Comparison of ENCODE assay signal across 8 mouse cellular contexts in the genomic region with DNA sequence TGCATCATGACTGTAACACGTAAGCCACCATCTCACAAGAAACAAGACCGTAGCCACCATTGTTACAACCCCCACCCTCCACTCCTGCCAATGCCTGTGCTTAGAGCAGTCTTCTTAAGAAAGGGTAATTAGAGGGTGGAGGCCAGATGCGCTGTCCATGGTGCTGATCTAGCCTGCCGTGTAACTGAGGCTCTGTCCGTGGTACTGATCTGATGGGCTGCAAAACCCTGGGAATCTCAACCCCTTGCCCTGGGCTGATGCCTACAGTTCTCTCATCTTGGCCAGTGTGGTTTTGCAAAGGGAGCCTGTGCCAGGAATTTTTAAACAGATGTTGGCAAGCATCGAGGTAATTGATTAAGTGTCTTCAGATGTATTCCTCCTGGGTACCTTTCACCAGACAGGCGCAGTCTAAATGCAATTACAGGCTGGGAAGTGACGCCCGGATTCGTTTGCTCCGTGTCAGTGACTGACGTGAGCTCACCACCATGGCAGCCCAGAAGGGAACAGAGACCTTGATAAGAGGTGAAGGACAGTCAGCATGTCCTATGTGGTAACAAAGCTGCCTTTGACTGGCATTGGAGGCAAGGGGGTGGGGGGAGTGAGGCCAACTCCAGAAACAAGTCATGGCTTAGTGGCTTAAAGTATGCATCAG.
DNase-seq lines count a peak whose midpoint lies in the region; ATAC-seq and TF ChIP-seq lines count a peak whose summit lies in the region.
"Had no signal": no experiment of that assay in that cellular context is flagged by ENCODE, and none has a peak within 500 bp of the region (broad histone marks: within the 10 kb centered on the region; RNA-seq: fewer than 3 reads in every experiment).

No protein-coding gene starts in this region.

- intact Hi-C loops in left cerebral cortex, postnatal 36 days (cut with DNase I), result no loop called here

- DNase-seq in 3134 (ENCODE audit: extremely low read depth, insufficient read length, low spot score) (peak; percentile 24), ES-E14 (ENCODE audit: low read depth, low spot score) (peak; percentile 86)
- peak; percentile 81 for DNase-seq in embryo, embryonic 11.5 days (ENCODE audit: low read depth, low spot score)
- DNase-seq in lung, embryonic 14.5 days, result peak; percentile 96
- peak; percentile 87 for DNase-seq in ovary, postnatal 14 days (ENCODE audit: low spot score)
- DNase-seq in left cerebral cortex, postnatal 36 days (ENCODE audit: low spot score in 2 of 2), result no peak

- WGBS in hindbrain, embryonic 15.5 days, result 16% methylated on average over 12 of the region's 12 CpGs
- 44% methylated on average over 12 of the region's 12 CpGs for WGBS in lung, embryonic 14.5 days

- no peak overlapping the region for H3K9ac ChIP-seq in ES-E14 (ENCODE audit: insufficient read depth, low read depth, low read length, poor library complexity, severe bottlenecking)
- H3K9ac ChIP-seq in hindbrain, embryonic 15.5 days, result no peak overlapping the region
- H3K9ac ChIP-seq in lung, embryonic 14.5 days, result no peak overlapping the region
- H3K9ac ChIP-seq: embryonic facial prominence, embryonic 15.5 days had no signal

- H3K27me3 ChIP-seq in hindbrain, embryonic 15.5 days, result no peaks in the 10 kb centered on the region
- no peaks in the 10 kb centered on the region for H3K27me3 ChIP-seq in lung, embryonic 14.5 days (ENCODE audit: insufficient read depth, low read length)
- H3K27me3 ChIP-seq: embryonic facial prominence, embryonic 15.5 days had no signal

- H3K4me3 ChIP-seq in ES-E14 (ENCODE audit: insufficient read depth in 1 of 2, low read depth in 1 of 2, low read length in 2 of 2, poor library complexity in 1 of 2, severe bottlenecking in 1 of 2), result no peak overlapping the region
- no peak overlapping the region for H3K4me3 ChIP-seq in hindbrain, embryonic 15.5 days
- no peak overlapping the region for H3K4me3 ChIP-seq in lung, embryonic 14.5 days (ENCODE audit: low read depth, low read length)
- H3K4me3 ChIP-seq: embryonic facial prominence, embryonic 15.5 days had no signal

- TF ChIP-seq CTCF in lung, embryonic 14.5 days (IDR thresholded peaks at IDR 0.05; ENCODE audit: low read depth), result no peak

- in situ Hi-C loops in ES-E14 (cut with MboI; ENCODE audit: low sequenced_read_pairs in 2 of 2, unreplicated experiment in 2 of 2), result no loop called here

- no peak overlapping the region for H3K4me2 ChIP-seq in hindbrain, embryonic 15.5 days
- no peak overlapping the region for H3K4me2 ChIP-seq in lung, embryonic 14.5 days
- H3K4me2 ChIP-seq: embryonic facial prominence, embryonic 15.5 days had no signal

- H3K4me1 ChIP-seq in ES-E14 (ENCODE audit: control insufficient read depth in 2 of 2, insufficient read depth in 2 of 2, low read length in 2 of 2, poor library complexity in 1 of 2), result peaks cover 0 to 2% of the 10 kb centered on the region in 2 experiments; a peak in 1 of 4 replicates
- peaks cover 20% of the 10 kb centered on the region for H3K4me1 ChIP-seq in hindbrain, embryonic 15.5 days (replicated peaks)
- H3K4me1 ChIP-seq in lung, embryonic 14.5 days (ENCODE audit: insufficient read depth), result no peaks in the 10 kb centered on the region
- H3K4me1 ChIP-seq: embryonic facial prominence, embryonic 15.5 days had no signal

- H3K27ac ChIP-seq in ES-E14 (ENCODE audit: insufficient read depth, low read depth, low read length, poor library complexity, severe bottlenecking), result no peak overlapping the region
- H3K27ac ChIP-seq in hindbrain, embryonic 15.5 days (replicated peaks), result peak overlapping the region; percentile 26
- H3K27ac ChIP-seq in lung, embryonic 14.5 days (ENCODE audit: low read depth), result no peak overlapping the region
- H3K27ac ChIP-seq: embryonic facial prominence, embryonic 15.5 days had no signal

- no peaks in the 10 kb centered on the region for H3K36me3 ChIP-seq in ES-E14 (ENCODE audit: control insufficient read depth, insufficient read depth, low read length, poor library complexity, severe bottlenecking)
- H3K36me3 ChIP-seq in hindbrain, embryonic 15.5 days, result no peaks in the 10 kb centered on the region
- H3K36me3 ChIP-seq in lung, embryonic 14.5 days (ENCODE audit: insufficient read depth), result no peaks in the 10 kb centered on the region
- H3K36me3 ChIP-seq: embryonic facial prominence, embryonic 15.5 days had no signal

- ATAC-seq in hindbrain, embryonic 15.5 days (ENCODE audit: low FRiP score, low read depth), result peak; percentile 61
- ATAC-seq in lung, embryonic 14.5 days (ENCODE audit: insufficient read depth), result no peak; the same call in 1 of the 2 replicates

- no peaks in the 10 kb centered on the region for H3K9me3 ChIP-seq in ES-E14 (ENCODE audit: control insufficient read depth, insufficient read depth, low read depth, low read length)
- no peaks in the 10 kb centered on the region for H3K9me3 ChIP-seq in hindbrain, embryonic 15.5 days
- no peaks in the 10 kb centered on the region for H3K9me3 ChIP-seq in lung, embryonic 14.5 days (ENCODE audit: low read depth, low read length)
- H3K9me3 ChIP-seq: embryonic facial prominence, embryonic 15.5 days had no signal

TF ChIP-seq in ES-E14, 5 proteins besides CTCF, POLR2A, EP300 and RAD21:
- no peak for TF ChIP-seq MAFK (IDR thresholded peaks at IDR 0.05; ENCODE audit: insufficient read depth, low read depth, low read length)
- TF ChIP-seq ZNF384 (IDR thresholded peaks at IDR 0.05; ENCODE audit: low read depth, low read length), result no peak
- no peak for TF ChIP-seq ZC3H11A (IDR thresholded peaks at IDR 0.05; ENCODE audit: borderline replicate concordance, low read depth, low read length)
- TF ChIP-seq HCFC1 (IDR thresholded peaks at IDR 0.05; ENCODE audit: borderline replicate concordance, insufficient read depth, low read length), result no peak

Comparison
In these comparisons a context has a peak if more than half of its experiments do, and no peak if none do; other contexts are left out.
1. DNase-seq: peak in 3134 (single experiment), ES-E14 (single experiment), embryo, embryonic 11.5 days (single experiment), lung, embryonic 14.5 days (single experiment) and ovary, postnatal 14 days (single experiment); none in left cerebral cortex, postnatal 36 days (0 of 2).